Mouse (Mus musculus) adrenal gland (tissue): ENCODE results near the gene Smim4.

Experiments
- intact Hi-C: fragments of 180-260 bp; cut with DNase I; formaldehyde crosslinking; loops from one replicate; pipeline ENCODE4 v1.15.1; 2025

Smim4 gene

GRCm38 (mm10) chr14:31125106-31126075 is 3.4 kb downstream of the Smim4 start:
- intact Hi-C loops = no loop called here

DNA sequence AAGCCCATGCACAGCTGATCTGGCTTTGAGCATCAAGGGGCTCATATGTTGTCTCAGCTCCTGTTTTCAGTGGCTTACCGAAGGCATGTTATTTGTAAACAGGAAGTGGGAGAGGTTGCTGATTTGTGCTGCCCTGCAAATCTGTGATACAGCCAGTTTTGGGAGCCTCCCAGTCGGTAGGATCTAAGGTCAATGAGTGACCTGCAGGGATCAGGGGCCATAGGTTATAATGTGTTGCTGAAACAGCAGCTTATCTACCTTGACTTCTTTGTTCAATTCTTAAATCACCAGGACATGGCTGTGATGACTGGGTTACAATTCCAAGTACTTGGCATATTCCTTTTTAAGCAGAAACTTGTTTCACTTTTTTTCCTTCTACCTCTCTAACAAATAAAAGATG is 13.2 kb downstream of the Smim4 start:
- intact Hi-C loops = no loop called here

- intact Hi-C loops = no loop called here
These were observed 14.7 kb downstream of the Smim4 start for GRCm38 (mm10) chr14:31114011-31114410.

GRCm38 (mm10) chr14:31112187-31112586 is 16.6 kb downstream of the Smim4 start:
- intact Hi-C loops = no loop called here

DNA sequence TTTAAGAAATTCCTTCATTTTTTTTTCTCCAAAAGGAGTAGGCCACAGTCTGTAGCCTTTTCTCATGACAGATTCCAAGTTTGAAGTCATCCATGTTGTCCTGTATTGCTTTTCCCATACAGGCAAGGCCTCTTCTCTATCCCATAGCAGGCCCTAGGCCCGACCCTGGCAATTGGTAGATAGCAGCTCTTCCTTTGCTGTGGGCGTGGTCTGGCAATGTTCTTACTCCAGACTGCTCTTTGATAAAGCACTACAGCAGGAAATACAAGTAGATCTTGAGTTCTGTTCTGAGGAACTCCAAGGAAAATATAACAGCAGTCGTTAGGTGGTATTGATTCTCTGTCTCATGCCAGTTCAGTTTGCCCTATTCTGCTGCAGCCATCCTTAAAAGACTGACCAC is 18.1 kb downstream of the Smim4 start:
- intact Hi-C loops = no loop called here

DNA sequence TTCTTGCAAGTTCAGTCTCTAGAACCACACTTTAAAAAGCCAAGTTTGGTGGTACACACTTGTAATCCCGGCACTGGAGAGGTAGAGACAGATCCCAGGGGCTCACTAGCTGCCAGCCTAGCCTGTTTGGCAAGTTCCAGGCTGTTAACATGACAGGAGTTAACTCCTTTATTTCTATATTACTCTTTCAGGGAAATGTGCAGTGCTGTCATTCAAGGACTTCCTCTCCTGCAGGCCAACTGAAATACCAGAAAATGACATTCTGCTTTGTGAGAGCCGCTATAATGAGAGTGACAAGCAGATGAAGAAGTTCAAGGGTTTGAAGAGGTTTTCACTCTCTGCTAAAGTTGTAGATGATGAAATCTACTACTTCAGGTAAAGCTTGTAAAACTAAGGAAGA is 23.6 kb downstream of the Smim4 start:
- intact Hi-C loops = no loop called here

DNA sequence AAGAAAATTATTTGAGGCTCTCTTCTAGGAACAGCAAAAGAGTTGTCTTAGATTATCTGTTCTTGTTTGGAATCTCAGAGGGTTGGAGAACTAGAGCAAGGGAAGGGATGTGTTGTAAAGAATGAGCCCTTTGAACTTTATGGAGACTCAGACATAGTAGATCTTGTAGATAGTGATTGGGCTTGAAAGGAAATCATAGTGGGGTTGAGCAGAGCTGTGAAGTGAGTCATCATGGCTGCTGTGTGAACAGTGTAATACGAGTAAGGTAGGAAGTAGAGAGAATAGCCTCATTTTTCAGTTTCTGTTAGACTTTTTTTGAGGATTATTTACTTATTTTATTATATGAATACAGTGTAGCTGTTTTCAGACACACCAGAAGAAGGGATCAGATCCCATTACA is 38.8 kb downstream of the Smim4 start:
- intact Hi-C loops = no loop called here

- intact Hi-C loops = no loop called here
These were observed 40.2 kb downstream of the Smim4 start for GRCm38 (mm10) chr14:31088515-31088914.

- intact Hi-C loops = no loop called here
These were observed 41.3 kb downstream of the Smim4 start for GRCm38 (mm10) chr14:31087433-31087832.

- intact Hi-C loops = no loop called here
These were observed 47.6 kb downstream of the Smim4 start for GRCm38 (mm10) chr14:31081147-31081546.

DNA sequence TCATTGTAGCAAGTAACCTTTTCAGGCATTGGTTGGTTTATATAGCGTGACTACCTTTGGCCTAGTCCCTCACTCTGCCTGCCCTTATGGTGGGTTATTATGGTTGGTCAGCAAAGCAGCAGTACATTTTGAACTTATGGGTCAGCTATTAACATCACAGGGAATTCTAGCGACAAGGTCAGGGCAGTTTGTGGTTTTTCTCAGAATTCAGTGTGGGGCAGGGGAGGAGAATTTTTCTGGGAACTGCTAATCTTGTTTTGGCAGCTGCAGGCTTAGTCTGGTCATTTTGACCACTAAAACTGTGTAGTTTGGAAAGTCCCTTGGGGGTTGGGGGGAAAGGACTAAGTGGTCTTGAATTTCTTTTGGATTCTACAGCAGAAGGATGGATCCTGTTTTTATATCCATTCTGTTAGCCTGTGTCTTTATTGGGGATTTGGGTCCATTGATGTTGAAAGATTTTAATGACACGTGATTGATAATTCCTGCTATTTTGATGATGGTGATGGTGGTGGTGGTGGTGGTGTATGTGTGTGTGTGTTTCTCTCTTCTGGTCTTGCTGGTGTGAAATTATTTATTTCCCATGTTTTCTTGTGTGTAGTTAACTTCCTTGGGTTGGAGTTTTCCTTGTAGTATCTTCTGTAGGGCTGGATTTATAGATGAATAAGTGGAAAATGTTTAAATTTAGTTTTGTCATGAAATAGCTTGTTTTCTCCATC is 49.3 kb downstream of the Smim4 start:
- intact Hi-C loops = no loop called here

GRCm38 (mm10) chr14:31078597-31079208 is 50.1 kb downstream of the Smim4 start:
- intact Hi-C loops = no loop called here

DNA sequence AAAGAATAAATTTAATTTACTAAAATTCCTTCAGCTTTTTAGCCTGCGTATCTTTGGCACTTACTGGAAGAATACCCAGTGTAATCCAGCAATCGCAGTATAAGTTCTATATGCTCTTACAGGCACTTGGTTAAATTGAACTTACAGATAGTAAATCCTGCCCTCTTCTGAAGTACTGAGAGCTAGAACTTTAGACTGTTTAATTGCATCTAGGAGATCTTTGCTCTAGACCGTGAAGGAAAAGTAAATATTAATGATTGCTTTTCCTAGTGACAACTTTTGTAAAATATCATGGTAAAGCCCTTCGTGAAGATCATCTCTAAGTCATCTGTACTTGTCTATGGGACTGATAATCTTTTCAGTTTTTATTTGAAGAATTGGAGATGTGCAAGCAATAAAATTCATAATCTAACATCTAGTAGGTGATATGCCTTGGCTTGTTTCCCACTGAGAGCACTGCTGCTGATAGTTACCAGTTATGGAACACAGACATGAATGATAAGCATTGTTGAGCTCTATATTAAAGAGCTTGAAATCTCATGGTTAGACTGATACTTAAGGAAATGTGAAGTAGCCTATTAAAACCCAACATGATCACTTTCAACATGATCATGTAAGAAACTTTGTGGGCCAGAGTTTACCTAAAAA is 59.5 kb downstream of the Smim4 start:
- intact Hi-C loops = no loop called here

GRCm38 (mm10) chr14:31062277-31062676 is 66.5 kb downstream of the Smim4 start:
- intact Hi-C loops = no loop called here

DNA sequence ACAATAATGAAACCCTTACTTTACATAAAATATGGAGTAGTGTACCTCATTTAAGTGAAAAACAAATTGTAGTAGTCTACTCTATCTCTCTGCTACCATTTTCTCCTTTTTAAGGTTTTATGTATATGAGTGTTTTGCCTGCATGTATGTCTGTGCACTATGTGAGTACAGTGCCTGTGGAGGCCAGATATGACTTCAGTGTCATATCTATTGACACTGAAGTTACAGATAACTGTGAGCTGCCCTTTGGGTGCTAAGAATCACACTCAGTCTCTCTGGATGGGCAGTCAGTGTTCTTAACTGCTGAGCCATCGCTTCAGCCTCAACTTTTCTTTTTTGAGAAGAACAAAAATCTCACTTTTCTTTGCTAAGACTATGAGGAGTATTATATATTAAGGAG is 82.9 kb downstream of the Smim4 start:
- intact Hi-C loops = no loop called here

GRCm38 (mm10) chr14:31045296-31045695 is 83.5 kb downstream of the Smim4 start:
- intact Hi-C loops = no loop called here
